Mouse (Mus musculus): ENCODE data around the gene Spice1.

DNA sequence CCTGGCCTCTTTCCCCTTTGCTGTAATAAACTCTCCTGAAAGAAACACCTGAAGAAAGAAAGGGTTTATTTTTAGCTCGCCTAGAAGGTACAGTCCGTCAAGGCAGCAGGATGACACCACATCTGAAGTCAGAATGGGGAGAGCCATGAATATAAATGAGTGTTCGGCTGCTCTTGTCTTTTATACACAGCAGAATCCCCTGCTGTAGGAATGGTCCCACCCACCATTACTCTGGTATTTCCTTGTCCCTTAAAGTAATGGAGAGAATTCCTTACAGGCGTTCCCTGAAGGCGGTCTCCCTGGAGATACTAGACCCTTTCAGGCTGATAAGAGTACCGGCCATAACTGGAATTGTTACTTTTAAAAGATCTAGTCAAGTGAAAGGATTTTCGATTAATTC, 83.1 kb downstream of the Spice1 start:
- no peak for TF ChIP-seq CTCF (IDR thresholded peaks at IDR 0.05; ENCODE audit: low read depth, low read length)
- TF ChIP-seq GATA1 (IDR thresholded peaks at IDR 0.05; ENCODE audit: borderline replicate concordance, low read length), result no peak
- TF ChIP-seq TAL1 (conservative IDR thresholded peaks at IDR 0.05; ENCODE audit: low read depth, low read length), result no peak
- TF ChIP-seq GATA2 (IDR thresholded peaks at IDR 0.05; ENCODE audit: borderline replicate concordance, low read depth, low read length), result no peak

Measured in G1E (cell line).